Mouse (Mus musculus): ENCODE data around the gene Tgm2. TPM values are rescaled to one million over a fixed set of nuclear protein-coding genes. Genes with fewer than 3 reads are reported as not detected.

Tgm2 gene
- polyA plus RNA-seq, 1 experiment, result 5.6 TPM

- H3K36me3 ChIP-seq (replicated peaks; ENCODE audit: low read length), result peaks cover 3% of the 10 kb centered on the region
- no peak for TF ChIP-seq GATA1 (IDR thresholded peaks at IDR 0.05; ENCODE audit: borderline replicate concordance, low read length)
- no peak for TF ChIP-seq FLI1 (IDR thresholded peaks at IDR 0.05; ENCODE audit: low read length)
- H3K9me3 ChIP-seq, result peaks cover 41% of the 10 kb centered on the region
- H3K4me3 ChIP-seq (replicated peaks), result no peak overlapping the region
- peaks cover 50% of the 10 kb centered on the region for H3K4me1 ChIP-seq
- peaks cover 73% of the 10 kb centered on the region for H3K27me3 ChIP-seq (replicated peaks)
Observed at GRCm38 (mm10) chr2:158169351-158169750, 23.1 kb upstream of the Tgm2 start.

- Histone ChIP-seq H3K36me3 (replicated peaks; ENCODE audit: low read length) (peaks cover 3% of the 10 kb centered on the region), H3K4me3 (replicated peaks) (no peak overlapping the region), H3K27me3 (replicated peaks) (peaks cover 70% of the 10 kb centered on the region), H3K4me1 (peaks cover 44% of the 10 kb centered on the region), H3K9me3 (peaks cover 41% of the 10 kb centered on the region)
- TF ChIP-seq FLI1 (IDR thresholded peaks at IDR 0.05; ENCODE audit: low read length) (no peak), GATA1 (IDR thresholded peaks at IDR 0.05; ENCODE audit: borderline replicate concordance, low read length) (no peak)
Observed at GRCm38 (mm10) chr2:158168741-158169211, 22.5 kb upstream of the Tgm2 start.

GRCm38 (mm10) chr2:158167496-158168205, 21.4 kb upstream of the Tgm2 start:
- H3K27me3 ChIP-seq (replicated peaks), result peaks cover 73% of the 10 kb centered on the region
- H3K9me3 ChIP-seq, result peaks cover 32% of the 10 kb centered on the region
- H3K4me3 ChIP-seq (replicated peaks), result peak overlapping the region; percentile 54
- peaks cover 48% of the 10 kb centered on the region for H3K4me1 ChIP-seq
- TF ChIP-seq GATA1 (IDR thresholded peaks at IDR 0.05; ENCODE audit: borderline replicate concordance, low read length), result no peak
- TF ChIP-seq FLI1 (IDR thresholded peaks at IDR 0.05; ENCODE audit: low read length), result no peak
- H3K36me3 ChIP-seq (replicated peaks; ENCODE audit: low read length), result peaks cover 3% of the 10 kb centered on the region

- peaks cover 77% of the 10 kb centered on the region for H3K27me3 ChIP-seq (replicated peaks)
- TF ChIP-seq FLI1 (IDR thresholded peaks at IDR 0.05; ENCODE audit: low read length) (no peak; the same call in 1 of the 2 replicates), GATA1 (IDR thresholded peaks at IDR 0.05; ENCODE audit: borderline replicate concordance, low read length) (no peak)
- H3K4me3 ChIP-seq (replicated peaks), result peak overlapping the region; percentile 88
- H3K4me1 ChIP-seq, result peaks cover 54% of the 10 kb centered on the region
- H3K36me3 ChIP-seq (replicated peaks; ENCODE audit: low read length), result peaks cover 3% of the 10 kb centered on the region
- H3K9me3 ChIP-seq, result peaks cover 22% of the 10 kb centered on the region
Observed at GRCm38 (mm10) chr2:158166628-158167027, 20.4 kb upstream of the Tgm2 start.

GRCm38 (mm10) chr2:158165776-158166175, 19.5 kb upstream of the Tgm2 start:
- TF ChIP-seq GATA1 (IDR thresholded peaks at IDR 0.05; ENCODE audit: borderline replicate concordance, low read length) (no peak), FLI1 (IDR thresholded peaks at IDR 0.05; ENCODE audit: low read length) (no peak)
- Histone ChIP-seq H3K27me3 (replicated peaks) (peaks cover 78% of the 10 kb centered on the region), H3K36me3 (replicated peaks; ENCODE audit: low read length) (no peaks in the 10 kb centered on the region), H3K4me1 (peaks cover 63% of the 10 kb centered on the region), H3K4me3 (replicated peaks) (no peak overlapping the region), H3K9me3 (peaks cover 13% of the 10 kb centered on the region)

GRCm38 (mm10) chr2:158163034-158163433, 16.8 kb upstream of the Tgm2 start:
- peak overlapping the region; percentile 65 for H3K4me3 ChIP-seq (replicated peaks)
- H3K27me3 ChIP-seq (replicated peaks), result peaks cover 70% of the 10 kb centered on the region
- peaks cover 7% of the 10 kb centered on the region for H3K9me3 ChIP-seq
- TF ChIP-seq GATA1 (IDR thresholded peaks at IDR 0.05; ENCODE audit: borderline replicate concordance, low read length) (no peak), FLI1 (IDR thresholded peaks at IDR 0.05; ENCODE audit: low read length) (no peak)
- H3K4me1 ChIP-seq, result peaks cover 68% of the 10 kb centered on the region
- peaks cover 2% of the 10 kb centered on the region for H3K36me3 ChIP-seq (replicated peaks; ENCODE audit: low read length)

- Histone ChIP-seq H3K4me3 (replicated peaks) (no peak overlapping the region), H3K36me3 (replicated peaks; ENCODE audit: low read length) (peaks cover 2% of the 10 kb centered on the region), H3K4me1 (peaks cover 55% of the 10 kb centered on the region), H3K9me3 (peaks cover 7% of the 10 kb centered on the region), H3K27me3 (replicated peaks) (peaks cover 75% of the 10 kb centered on the region)
- TF ChIP-seq GATA1 (IDR thresholded peaks at IDR 0.05; ENCODE audit: borderline replicate concordance, low read length) (no peak), FLI1 (IDR thresholded peaks at IDR 0.05; ENCODE audit: low read length) (no peak)
Observed at GRCm38 (mm10) chr2:158161761-158162160, 15.5 kb upstream of the Tgm2 start.

- H3K4me3 ChIP-seq (replicated peaks), result peak overlapping the region; percentile 73
- TF ChIP-seq FLI1 (IDR thresholded peaks at IDR 0.05; ENCODE audit: low read length) (no peak), GATA1 (IDR thresholded peaks at IDR 0.05; ENCODE audit: borderline replicate concordance, low read length) (no peak)
- peaks cover 2% of the 10 kb centered on the region for H3K36me3 ChIP-seq (replicated peaks; ENCODE audit: low read length)
- H3K4me1 ChIP-seq, result peaks cover 48% of the 10 kb centered on the region
- H3K9me3 ChIP-seq, result peaks cover 11% of the 10 kb centered on the region
- peaks cover 83% of the 10 kb centered on the region for H3K27me3 ChIP-seq (replicated peaks)
Observed at GRCm38 (mm10) chr2:158159376-158160235, 13.4 kb upstream of the Tgm2 start.

GRCm38 (mm10) chr2:158157654-158158053, 11.4 kb upstream of the Tgm2 start:
- TF ChIP-seq GATA1 (IDR thresholded peaks at IDR 0.05; ENCODE audit: borderline replicate concordance, low read length) (no peak), FLI1 (IDR thresholded peaks at IDR 0.05; ENCODE audit: low read length) (no peak)
- H3K36me3 ChIP-seq (replicated peaks; ENCODE audit: low read length), result peaks cover 2% of the 10 kb centered on the region
- H3K4me3 ChIP-seq (replicated peaks), result no peak overlapping the region
- peaks cover 11% of the 10 kb centered on the region for H3K9me3 ChIP-seq
- H3K4me1 ChIP-seq, result peaks cover 56% of the 10 kb centered on the region
- H3K27me3 ChIP-seq (replicated peaks), result peaks cover 85% of the 10 kb centered on the region

Measured in megakaryocyte, embryonic 14.5 days (primary cell).